Mouse (Mus musculus) forebrain, embryonic 14.5 days (tissue): Measurements from ENCODE around the gene Hoxb7. TPM values are rescaled to one million over a fixed set of nuclear protein-coding genes. Genes with fewer than 3 reads are reported as not detected.

Experiments used
- ATAC-seq: fragments of 200-750 bp; cut with Nextera tagmentation; 2 replicates; pipeline ENCODE4 v1.8.0; 2017; ENCODE audit warnings: mild to moderate bottlenecking, moderate library complexity
- DNase-seq: peaks from one replicate; pipeline ENCODE4 v3.0.0-alpha.2; 2015; ENCODE audit warnings: low spot score
- H3K27ac ChIP-seq: fragments of 300-500 bp; sonication (generic); 2 replicates; pipeline ENCODE4 v1.5.1; 2014; ENCODE audit warnings: low read depth, mild to moderate bottlenecking, control low read depth, low read length, moderate library complexity
- H3K27me3 ChIP-seq: fragments of 300-500 bp; sonication (generic); replicated peaks from 2 replicates; pipeline ENCODE4 v1.6.1; 2014; ENCODE audit warnings: low read length, control low read depth, mixed read lengths; ENCODE audit not compliant: control insufficient read depth, insufficient read depth
- H3K36me3 ChIP-seq: fragments of 300-500 bp; sonication (generic); 2 replicates; pipeline ENCODE4 v1.6.1; 2014; ENCODE audit warnings: low read length, control low read depth; ENCODE audit not compliant: control insufficient read depth, insufficient read depth
- H3K4me1 ChIP-seq: fragments of 300-500 bp; sonication (generic); 2 replicates; pipeline ENCODE4 v1.6.1; 2014; ENCODE audit warnings: antibody characterized with exemption, low read length, control low read depth; ENCODE audit not compliant: control insufficient read depth, insufficient read depth
- H3K4me2 ChIP-seq: fragments of 300-500 bp; sonication (generic); 2 replicates; pipeline ENCODE4 v1.6.1; 2014; ENCODE audit warnings: mild to moderate bottlenecking, control low read depth, low read length
- H3K4me3 ChIP-seq: fragments of 300-500 bp; sonication (generic); 2 replicates; pipeline ENCODE4 v1.5.1; 2014; ENCODE audit warnings: low read depth, low read length, control low read depth
- H3K9ac ChIP-seq: fragments of 300-500 bp; sonication (generic); 2 replicates; pipeline ENCODE4 v1.6.1; 2014; ENCODE audit warnings: mild to moderate bottlenecking, low read length, control low read depth, moderate library complexity
- H3K9me3 ChIP-seq: fragments of 300-500 bp; sonication (generic); replicated peaks from 2 replicates; pipeline ENCODE4 v1.6.1; 2016; ENCODE audit warnings: low read length, control low read depth, mixed read lengths; ENCODE audit not compliant: control insufficient read depth
- WGBS: fragments of 180-500 bp; shearing (Covaris S2); extraction: QIAGEN DNeasy Blood & Tissue Kit; methylation state at CpG from one replicate; pipeline ENCODE4 v1.1.7; 2014; 5-methylcytosine and 5-hydroxymethylcytosine counted together
- polyA plus RNA-seq: library from polyadenylated mRNA; unstranded; fragments of >200 nt; fragmentation: Nextera tagmentation; extraction: Ambion mirVana; gene quantifications from 2 replicates; pipeline ENCODE4 v1.2.1, GENCODE M21; 2014

Gene Hoxb7
- polyA plus RNA-seq, 1 experiment from 2014 or later, result not detected

- DNase-seq, result no peak
- ATAC-seq, result no peak
- 1% methylated on average over 7 of the region's 7 CpGs for WGBS
Observed at GRCm38 (mm10) chr11:96265954-96266353, 20.5 kb upstream of the Hoxb7 start.

DNA sequence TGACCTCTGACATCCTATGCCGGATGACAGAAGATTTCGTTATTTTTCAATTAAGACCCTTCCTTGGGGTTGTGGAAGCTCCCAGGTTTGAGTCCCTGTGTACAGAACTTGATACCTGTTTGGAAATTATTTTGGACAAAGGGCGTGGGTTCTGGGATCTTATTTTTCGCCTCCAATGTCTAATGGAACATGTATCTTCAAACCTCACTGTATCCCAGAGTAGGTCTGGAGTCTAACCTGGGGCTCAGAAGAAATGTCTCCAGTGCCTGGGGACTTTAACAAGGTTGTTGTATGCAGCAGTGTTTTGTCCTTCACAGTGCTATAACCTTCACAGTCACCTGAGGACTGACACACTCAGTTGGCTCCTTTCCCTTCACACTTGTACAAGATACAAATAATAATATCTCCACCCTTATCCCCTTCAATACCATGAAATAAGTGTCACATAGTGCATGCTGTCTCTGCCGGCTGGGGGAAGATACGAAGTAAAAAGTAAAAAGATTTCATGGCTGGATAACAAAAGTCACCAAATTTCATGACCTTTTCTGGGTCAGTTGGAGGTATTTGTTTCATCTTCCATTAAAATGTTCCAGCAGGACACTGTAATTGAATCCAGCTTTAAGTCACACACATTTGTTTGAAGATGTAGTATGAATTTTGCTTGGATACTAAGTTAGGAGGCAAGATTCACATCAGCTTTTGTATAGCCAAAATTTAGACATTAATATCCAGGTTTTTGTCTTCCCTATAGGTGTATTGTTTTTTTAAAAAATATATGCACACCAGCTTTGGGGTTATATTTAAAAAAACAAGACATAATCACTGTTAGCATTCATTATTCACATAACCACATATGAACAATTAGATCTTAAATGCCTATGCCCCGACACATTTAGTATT, 19.2 kb upstream of the Hoxb7 start:
- H3K9me3 ChIP-seq, result no peaks in the 10 kb centered on the region
- DNase-seq (no peak), ATAC-seq (no peak)
- H3K27ac ChIP-seq, result no peak overlapping the region
- no peak overlapping the region for H3K4me2 ChIP-seq
- peaks cover 98% of the 10 kb centered on the region for H3K27me3 ChIP-seq
- 11% methylated on average over 7 of the region's 7 CpGs for WGBS
- no peak overlapping the region for H3K9ac ChIP-seq
- H3K4me1 ChIP-seq, result no peaks in the 10 kb centered on the region
- H3K36me3 ChIP-seq, result no peaks in the 10 kb centered on the region
- H3K4me3 ChIP-seq, result no peak overlapping the region

More at GRCm38 (mm10) chr11:96265954-96266353, 20.5 kb upstream of the Hoxb7 start:
- no peak overlapping the region for H3K9ac ChIP-seq
- H3K27ac ChIP-seq, result no peak overlapping the region
- H3K9me3 ChIP-seq, result no peaks in the 10 kb centered on the region
- H3K36me3 ChIP-seq, result no peaks in the 10 kb centered on the region
- peaks cover 98% of the 10 kb centered on the region for H3K27me3 ChIP-seq
- no peaks in the 10 kb centered on the region for H3K4me1 ChIP-seq
- no peak overlapping the region for H3K4me2 ChIP-seq
- no peak overlapping the region for H3K4me3 ChIP-seq

GRCm38 (mm10) chr11:96268031-96268745, 18.2 kb upstream of the Hoxb7 start:
- ATAC-seq (no peak), DNase-seq (no peak)
- H3K27me3 ChIP-seq, result peaks cover 98% of the 10 kb centered on the region
- no peak overlapping the region for H3K9ac ChIP-seq
- no peak overlapping the region for H3K4me3 ChIP-seq
- no peaks in the 10 kb centered on the region for H3K9me3 ChIP-seq
- no peaks in the 10 kb centered on the region for H3K36me3 ChIP-seq
- 0% methylated on average over 1 of the region's 1 CpGs for WGBS
- no peak overlapping the region for H3K4me2 ChIP-seq
- H3K4me1 ChIP-seq, result no peaks in the 10 kb centered on the region
- H3K27ac ChIP-seq, result no peak overlapping the region

DNA sequence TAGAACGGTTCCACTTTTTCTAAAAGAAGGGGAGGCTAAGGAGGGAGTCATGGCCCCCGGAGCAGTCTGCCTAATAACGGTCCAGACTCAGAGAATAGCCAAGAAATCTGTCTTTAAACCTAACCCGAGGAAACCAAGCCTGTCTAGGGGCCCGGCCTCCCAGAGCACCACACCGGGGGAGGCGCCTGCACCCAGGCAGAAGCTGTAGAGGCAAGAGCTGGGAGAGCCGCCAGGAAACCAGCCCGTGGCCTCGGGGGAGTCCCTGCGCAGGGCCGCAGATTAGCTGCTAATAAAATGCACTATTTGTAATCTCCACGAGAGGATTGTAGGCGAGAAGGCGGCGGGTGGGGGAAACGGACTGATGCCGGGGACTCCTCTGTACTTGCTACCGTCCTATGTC, 16.6 kb upstream of the Hoxb7 start:
- under 1% methylated on average over 19 of the region's 19 CpGs for WGBS
- no peak for DNase-seq

DNA sequence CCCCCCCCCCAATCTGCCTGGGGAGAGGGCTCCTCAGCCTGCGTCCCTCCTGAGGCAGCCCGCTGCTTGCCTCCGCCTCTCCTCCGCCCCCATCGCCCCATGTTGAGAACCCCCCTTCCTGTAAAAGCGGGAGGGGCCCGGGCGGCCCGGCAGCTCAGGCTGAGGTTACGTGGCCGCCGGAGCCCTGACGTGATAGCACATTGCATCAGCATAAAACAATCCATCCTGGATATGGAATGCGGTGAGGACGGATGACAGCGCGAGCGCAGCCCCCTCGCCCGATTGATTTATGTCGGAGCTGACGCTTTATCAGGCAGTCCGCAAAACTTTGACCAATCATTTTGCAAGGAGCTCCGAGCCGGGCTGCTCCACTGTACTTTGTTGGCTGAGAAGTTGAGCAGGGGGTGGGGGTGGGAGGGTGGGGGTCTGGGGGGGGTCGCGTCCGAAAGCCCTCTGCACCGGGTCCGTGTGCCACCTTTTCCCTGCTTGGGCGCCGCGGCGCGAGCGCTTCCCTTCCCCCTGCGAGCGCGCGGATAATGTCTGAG, 15.4 kb upstream of the Hoxb7 start, which contains the start of gene Hoxb9:
Hoxb9 (plus strand) TSS at position 462 of the 545 bp plus-strand sequence.
- H3K4me1 ChIP-seq, result no peaks in the 10 kb centered on the region
- H3K4me3 ChIP-seq, result no peak within 1 kb of the TSS
- H3K9me3 ChIP-seq, result no peaks in the 10 kb centered on the region
- no peak within 1 kb of the TSS for H3K27ac ChIP-seq
- no peak within 1 kb of the TSS for H3K4me2 ChIP-seq
- H3K36me3 ChIP-seq, result no peaks in the 10 kb centered on the region
- WGBS, result under 1% methylated on average over 39 of the region's 40 CpGs
- no peak within 1 kb of the TSS for H3K9ac ChIP-seq
- H3K27me3 ChIP-seq, result peaks cover 99% of the 10 kb centered on the region
- DNase-seq (no peak), ATAC-seq (no peak)

More for the DNA sequence above, 16.6 kb upstream of the Hoxb7 start:
- H3K4me3 ChIP-seq, result no peak overlapping the region
- H3K4me1 ChIP-seq, result no peaks in the 10 kb centered on the region
- H3K9ac ChIP-seq, result no peak overlapping the region
- H3K4me2 ChIP-seq, result no peak overlapping the region
- no peaks in the 10 kb centered on the region for H3K9me3 ChIP-seq
- no peak overlapping the region for H3K27ac ChIP-seq
- no peak for ATAC-seq
- peaks cover 98% of the 10 kb centered on the region for H3K27me3 ChIP-seq
- no peaks in the 10 kb centered on the region for H3K36me3 ChIP-seq

DNA sequence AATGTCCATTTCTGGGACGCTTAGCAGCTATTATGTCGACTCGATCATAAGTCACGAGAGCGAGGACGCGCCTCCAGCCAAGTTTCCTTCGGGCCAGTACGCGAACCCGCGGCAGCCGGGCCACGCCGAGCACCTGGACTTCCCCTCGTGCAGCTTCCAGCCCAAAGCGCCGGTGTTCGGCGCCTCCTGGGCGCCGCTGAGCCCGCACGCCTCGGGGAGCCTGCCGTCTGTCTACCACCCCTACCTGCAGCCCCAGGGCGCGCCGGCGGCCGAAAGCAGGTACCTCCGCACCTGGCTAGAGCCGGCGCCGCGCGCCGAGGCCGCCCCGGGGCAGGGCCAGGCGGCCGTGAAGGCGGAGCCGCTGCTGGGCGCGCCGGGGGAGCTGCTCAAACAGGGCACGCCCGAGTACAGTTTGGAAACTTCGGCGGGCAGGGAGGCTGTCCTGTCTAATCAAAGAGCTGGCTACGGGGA, 14.8 kb upstream of the Hoxb7 start:
- H3K9ac ChIP-seq, result no peak overlapping the region

GRCm38 (mm10) chr11:96272024-96272921, 14.2 kb upstream of the Hoxb7 start:
- DNase-seq, result peak; percentile 41
- H3K27ac ChIP-seq, result no peak overlapping the region
- WGBS, result under 1% methylated on average over 50 of the region's 58 CpGs

More for the DNA sequence above, 14.8 kb upstream of the Hoxb7 start:
- DNase-seq (no peak), ATAC-seq (no peak)
- Histone ChIP-seq H3K27ac (no peak overlapping the region), H3K4me2 (no peak overlapping the region), H3K4me3 (no peak overlapping the region), H3K4me1 (no peaks in the 10 kb centered on the region), H3K36me3 (no peaks in the 10 kb centered on the region), H3K27me3 (peaks cover 99% of the 10 kb centered on the region), H3K9me3 (no peaks in the 10 kb centered on the region)
- under 1% methylated on average over 49 of the region's 52 CpGs for WGBS

DNA sequence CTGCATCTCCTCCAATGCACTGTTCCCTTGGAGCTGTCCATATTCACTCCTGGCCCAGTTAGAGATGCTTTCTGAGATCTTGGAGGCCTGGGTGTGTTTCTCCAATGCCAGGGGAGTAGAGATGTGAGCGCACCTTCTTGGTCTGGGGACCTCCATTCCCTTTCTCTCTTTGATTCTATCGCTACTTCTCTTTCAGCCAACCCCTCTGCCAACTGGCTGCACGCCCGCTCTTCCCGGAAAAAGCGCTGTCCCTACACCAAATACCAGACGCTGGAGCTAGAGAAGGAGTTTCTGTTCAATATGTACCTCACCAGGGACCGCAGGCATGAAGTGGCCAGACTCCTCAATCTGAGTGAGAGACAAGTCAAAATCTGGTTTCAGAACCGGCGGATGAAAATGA, 12.0 kb upstream of the Hoxb7 start:
- Histone ChIP-seq H3K4me1 (no peaks in the 10 kb centered on the region), H3K9me3 (no peaks in the 10 kb centered on the region), H3K27me3 (peaks cover 99% of the 10 kb centered on the region), H3K27ac (no peak overlapping the region), H3K4me3 (no peak overlapping the region), H3K9ac (no peak overlapping the region), H3K4me2 (no peak overlapping the region), H3K36me3 (no peaks in the 10 kb centered on the region)
- no peak for DNase-seq
- ATAC-seq, result no peak
- 3% methylated on average over 10 of the region's 10 CpGs for WGBS

More at GRCm38 (mm10) chr11:96272024-96272921, 14.2 kb upstream of the Hoxb7 start:
- Histone ChIP-seq H3K4me2 (no peak overlapping the region), H3K4me1 (no peaks in the 10 kb centered on the region), H3K9ac (no peak overlapping the region), H3K9me3 (no peaks in the 10 kb centered on the region), H3K4me3 (no peak overlapping the region), H3K27me3 (peaks cover 98% of the 10 kb centered on the region), H3K36me3 (no peaks in the 10 kb centered on the region)
- ATAC-seq, result no peak
